Mouse (Mus musculus): ENCODE measurements around the gene Zfp709. TPM values are rescaled to one million over a fixed set of nuclear protein-coding genes. Genes with fewer than 3 reads are reported as not detected.
"Not testable (repeated sequence)": the region's sequence is repeated elsewhere in the genome, so short reads cannot be mapped to it uniquely, and the experiment has no call there.

Gene Zfp709
- polyA plus RNA-seq, 1 experiment: 0.41 TPM

GRCm38 (mm10) chr8:71922567-71923401 lies 41.0 kb downstream of the Zfp709 start:
- under 1% methylated on average over 57 of the region's 57 CpGs for WGBS

GRCm38 (mm10) chr8:71925791-71926190 lies 44.0 kb downstream of the Zfp709 start:
- no peak for DNase-seq (ENCODE audit: low read depth, low spot score)
- 97% methylated on average over 5 of the region's 5 CpGs for WGBS

More at GRCm38 (mm10) chr8:71922567-71923401, 41.0 kb downstream of the Zfp709 start:
- DNase-seq (ENCODE audit: low read depth, low spot score): peak; percentile 85

- 76% methylated on average over 3 of the region's 3 CpGs for WGBS
These were observed 44.7 kb downstream of the Zfp709 start for GRCm38 (mm10) chr8:71926551-71926950.

GRCm38 (mm10) chr8:71927779-71928178 lies 46.0 kb downstream of the Zfp709 start:
- no peak for DNase-seq (ENCODE audit: low read depth, low spot score)

More at GRCm38 (mm10) chr8:71926551-71926950, 44.7 kb downstream of the Zfp709 start:
- no peak for DNase-seq (ENCODE audit: low read depth, low spot score)

GRCm38 (mm10) chr8:71938037-71938436 lies 56.2 kb downstream of the Zfp709 start:
- 85% methylated on average over 2 of the region's 2 CpGs for WGBS
- DNase-seq (ENCODE audit: low read depth, low spot score): not testable (repeated sequence)

GRCm38 (mm10) chr8:71940293-71941208 lies 58.7 kb downstream of the Zfp709 start:
- no peak for DNase-seq (ENCODE audit: low read depth, low spot score)
- WGBS: 63% methylated on average over 2 of the region's 2 CpGs

- WGBS: 76% methylated on average over 1 of the region's 1 CpGs
These were observed 60.0 kb downstream of the Zfp709 start for GRCm38 (mm10) chr8:71941776-71942175.

More at GRCm38 (mm10) chr8:71941776-71942175, 60.0 kb downstream of the Zfp709 start:
- DNase-seq (ENCODE audit: low read depth, low spot score): no peak

Other genes starting within 250 kb of the Zfp709 start
- 1.0 and 1.3 TPM in 2 replicates for gene Unc13a, start 210.3 kb upstream of the Zfp709 start, polyA plus RNA-seq (2012; rRNA removed)
- 15.0 and 15.3 TPM in 2 replicates for gene Jak3, start 205.7 kb upstream of the Zfp709 start, polyA plus RNA-seq (2012; rRNA removed)
- 12.1 and 17.2 TPM in 2 replicates for gene Insl3, start 192.8 kb upstream of the Zfp709 start, polyA plus RNA-seq (2012; rRNA removed)
- gene B3gnt3, start 180.2 kb upstream of the Zfp709 start, polyA plus RNA-seq (2012; rRNA removed): 69.3 and 160 TPM in 2 replicates
- gene Fcho1, start 156.3 kb upstream of the Zfp709 start, polyA plus RNA-seq (2012; rRNA removed): 16.9 and 22.0 TPM in 2 replicates
- gene Zfp882, start 26.6 kb downstream of the Zfp709 start, polyA plus RNA-seq (2012; rRNA removed): 0.17 and 0.33 TPM in 2 replicates
- 3.0 and 4.6 TPM in 2 replicates for gene Zfp617, start 26.6 kb downstream of the Zfp709 start, polyA plus RNA-seq (2012; rRNA removed)
- 4.1 and 5.3 TPM in 2 replicates for gene Zfp961, start 69.0 kb downstream of the Zfp709 start, polyA plus RNA-seq (2012; rRNA removed)
- 8.4 and 13.3 TPM in 2 replicates for gene Cyp4f18, start 127.6 kb downstream of the Zfp709 start, polyA plus RNA-seq (2012; rRNA removed)
- gene Olfr372, start 159.2 kb downstream of the Zfp709 start, polyA plus RNA-seq (2012; rRNA removed): not detected in 2 replicates
- gene Olfr373, start 201.2 kb downstream of the Zfp709 start, polyA plus RNA-seq (2012; rRNA removed): not detected in 2 replicates
- not detected in 2 replicates for gene Olfr374, start 225.0 kb downstream of the Zfp709 start, polyA plus RNA-seq (2012; rRNA removed)

Data from large intestine, adult 2 months (tissue).